Mouse (Mus musculus) embryo, embryonic 10 days (tissue): ENCODE measurements around the gene Dvl2.
A peak's percentile ranks its signal among the peaks of the same experiment; 100 is the strongest.
"Not testable (repeated sequence)": the region's sequence is repeated elsewhere in the genome, so short reads cannot be mapped to it uniquely, and the experiment has no call there.

Experiments
- DNase-seq: peaks from one replicate; pipeline ENCODE4 v3.0.0-alpha.2; 2015; ENCODE audit warnings: low spot score

Dvl2 gene

GRCm38 (mm10) chr11:70010548-70010947 lies 10.2 kb downstream of the Dvl2 start:
- no peak for DNase-seq

- no peak for DNase-seq
These were observed 10.6 kb downstream of the Dvl2 start for GRCm38 (mm10) chr11:70010961-70011360.

GRCm38 (mm10) chr11:70012931-70013330 lies 12.5 kb downstream of the Dvl2 start:
- no peak for DNase-seq

GRCm38 (mm10) chr11:70013408-70013807 lies 13.0 kb downstream of the Dvl2 start:
- no peak for DNase-seq

GRCm38 (mm10) chr11:70014051-70014450 lies 13.7 kb downstream of the Dvl2 start:
- no peak for DNase-seq

GRCm38 (mm10) chr11:70014880-70015558 lies 14.6 kb downstream of the Dvl2 start, which contains the start of gene Acadvl:
Acadvl (minus strand) TSS chr11:70015411.
- DNase-seq = peak; percentile 98

- no peak for DNase-seq
These were observed 15.3 kb downstream of the Dvl2 start for GRCm38 (mm10) chr11:70015677-70016076.

- not testable (repeated sequence) for DNase-seq
These were observed 15.8 kb downstream of the Dvl2 start for GRCm38 (mm10) chr11:70016177-70016576.

GRCm38 (mm10) chr11:70016669-70017068 lies 16.3 kb downstream of the Dvl2 start, which contains the start of gene Dlg4:
Dlg4 (plus strand) TSS chr11:70016942.
- DNase-seq = no peak

- no peak for DNase-seq
These were observed 16.9 kb downstream of the Dvl2 start for GRCm38 (mm10) chr11:70017199-70017767.

GRCm38 (mm10) chr11:70018131-70018990 lies 18.0 kb downstream of the Dvl2 start:
- peak; percentile 83 for DNase-seq

GRCm38 (mm10) chr11:70019495-70020021 lies 19.2 kb downstream of the Dvl2 start:
- no peak for DNase-seq

- DNase-seq = no peak
These were observed 19.7 kb downstream of the Dvl2 start for GRCm38 (mm10) chr11:70020022-70020631.

GRCm38 (mm10) chr11:70020731-70021263 lies 20.4 kb downstream of the Dvl2 start:
- DNase-seq = peak; percentile 94

GRCm38 (mm10) chr11:70021264-70022132 lies 21.1 kb downstream of the Dvl2 start:
- peak; percentile 100 for DNase-seq

GRCm38 (mm10) chr11:70023481-70024150 lies 23.2 kb downstream of the Dvl2 start:
- peak; percentile 74 for DNase-seq

- no peak for DNase-seq
These were observed 23.7 kb downstream of the Dvl2 start for GRCm38 (mm10) chr11:70024151-70024514.

GRCm38 (mm10) chr11:70026689-70027088 lies 26.3 kb downstream of the Dvl2 start:
- peak; percentile 75 for DNase-seq

GRCm38 (mm10) chr11:70027397-70027796 lies 27.0 kb downstream of the Dvl2 start:
- no peak for DNase-seq
